Mouse (Mus musculus) kidney, embryonic 16.5 days (tissue): ENCODE data around the gene Il20ra. TPM values are rescaled to one million over a fixed set of nuclear protein-coding genes. Genes with fewer than 3 reads are reported as not detected.

ENCODE experiments used
- ATAC-seq: fragments of 200-750 bp; cut with Nextera tagmentation; 2 replicates; pipeline ENCODE4 v1.8.0; 2017; ENCODE audit warnings: moderate TSS enrichment; ENCODE audit not compliant: low FRiP score, low TSS enrichment
- H3K27ac ChIP-seq: fragments of 300-500 bp; sonication (generic); 2 replicates; pipeline ENCODE4 v1.5.1; 2014; ENCODE audit warnings: low read length
- H3K27me3 ChIP-seq: fragments of 300-500 bp; sonication (generic); 2 replicates; pipeline ENCODE4 v1.6.1; 2014; ENCODE audit warnings: low read length, control low read depth, mixed read lengths; ENCODE audit not compliant: insufficient read depth
- H3K36me3 ChIP-seq: fragments of 300-500 bp; sonication (generic); 2 replicates; pipeline ENCODE4 v1.6.1; 2014; ENCODE audit warnings: low read length, control low read depth, mixed read lengths; ENCODE audit not compliant: insufficient read depth
- H3K4me1 ChIP-seq: fragments of 300-500 bp; sonication (generic); 2 replicates; pipeline ENCODE4 v1.6.1; 2014; ENCODE audit warnings: low read length, control low read depth, mixed read lengths; ENCODE audit not compliant: insufficient read depth
- H3K4me2 ChIP-seq: fragments of 300-500 bp; sonication (generic); replicated peaks from 2 replicates; pipeline ENCODE4 v1.6.1; 2014; ENCODE audit warnings: low read depth, low read length
- H3K4me3 ChIP-seq: fragments of 300-500 bp; sonication (generic); 2 replicates; pipeline ENCODE4 v1.5.1; 2014; ENCODE audit warnings: mild to moderate bottlenecking, low read length
- H3K9ac ChIP-seq: fragments of 300-500 bp; sonication (generic); replicated peaks from 2 replicates; pipeline ENCODE4 v1.6.1; 2014; ENCODE audit warnings: low read length
- H3K9me3 ChIP-seq: fragments of 300-500 bp; sonication (generic); 2 replicates; pipeline ENCODE4 v1.6.1; 2016; ENCODE audit warnings: low read length, control low read depth
- WGBS: fragments of 180-500 bp; shearing (Covaris S2); extraction: QIAGEN DNeasy Blood & Tissue Kit; methylation state at CpG from one replicate; pipeline ENCODE4 v1.1.7; 2014; 5-methylcytosine and 5-hydroxymethylcytosine counted together
- polyA plus RNA-seq: library from polyadenylated mRNA; unstranded; fragments of >200 nt; fragmentation: Nextera tagmentation; extraction: Ambion mirVana; gene quantifications from 2 replicates; pipeline ENCODE4 v1.2.1, GENCODE M21; 2015

Gene Il20ra
- polyA plus RNA-seq, 1 experiment from 2014 or later: 0.07 TPM

DNA sequence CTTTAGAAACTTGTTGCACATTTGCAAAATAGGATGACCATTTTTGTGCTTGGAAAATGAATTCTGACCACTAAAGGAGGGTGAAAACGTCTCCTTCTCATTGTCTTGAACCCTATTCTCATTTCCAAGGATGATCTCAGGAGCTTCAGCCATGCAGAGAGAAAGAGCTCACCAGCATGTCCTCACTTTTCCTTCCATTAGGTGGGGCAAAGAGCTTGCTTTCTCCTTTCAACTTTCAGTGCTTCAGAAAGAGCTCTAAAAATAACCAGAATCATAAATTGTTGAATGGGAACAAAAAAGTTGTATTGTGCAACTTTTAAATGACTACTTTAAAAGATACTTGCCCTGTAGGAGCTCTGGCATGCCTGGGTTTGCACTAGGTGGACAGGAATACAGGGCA, 33.3 kb downstream of the Il20ra start:
- no peak for ATAC-seq
- H3K4me3 ChIP-seq: no peak overlapping the region
- H3K27ac ChIP-seq: no peak overlapping the region
- no peaks in the 10 kb centered on the region for H3K9me3 ChIP-seq
- H3K9ac ChIP-seq: no peak overlapping the region
- H3K36me3 ChIP-seq: no peaks in the 10 kb centered on the region
- H3K4me2 ChIP-seq: no peak overlapping the region
- H3K4me1 ChIP-seq: no peaks in the 10 kb centered on the region
- H3K27me3 ChIP-seq: no peaks in the 10 kb centered on the region
- 47% methylated on average over 1 of the region's 1 CpGs for WGBS

DNA sequence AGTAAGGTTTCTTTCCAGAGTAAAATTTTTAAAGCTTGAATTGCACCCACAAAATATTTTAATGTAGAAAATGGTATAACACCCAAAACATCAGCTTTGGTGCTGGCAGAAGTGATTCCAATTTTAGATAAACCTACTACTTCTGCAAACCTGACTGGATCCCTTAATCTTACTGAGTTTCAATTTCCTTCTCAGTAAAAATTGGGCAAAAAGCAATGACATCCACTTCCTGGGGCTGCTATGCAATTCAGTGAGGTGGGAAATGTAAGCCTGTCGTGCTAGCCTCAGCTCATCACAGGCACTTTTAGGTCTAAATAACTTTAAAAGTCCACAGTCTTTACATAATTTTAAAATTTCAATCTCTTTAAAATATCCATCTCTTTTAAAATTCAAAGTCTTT, 33.8 kb downstream of the Il20ra start:
- H3K4me1 ChIP-seq: no peaks in the 10 kb centered on the region
- H3K27ac ChIP-seq: no peak overlapping the region
- H3K4me2 ChIP-seq: no peak overlapping the region
- H3K9me3 ChIP-seq: no peaks in the 10 kb centered on the region
- 71% methylated on average over 1 of the region's 1 CpGs for WGBS
- H3K9ac ChIP-seq: no peak overlapping the region
- no peaks in the 10 kb centered on the region for H3K36me3 ChIP-seq
- H3K27me3 ChIP-seq: no peaks in the 10 kb centered on the region
- no peak overlapping the region for H3K4me3 ChIP-seq
- no peak for ATAC-seq

DNA sequence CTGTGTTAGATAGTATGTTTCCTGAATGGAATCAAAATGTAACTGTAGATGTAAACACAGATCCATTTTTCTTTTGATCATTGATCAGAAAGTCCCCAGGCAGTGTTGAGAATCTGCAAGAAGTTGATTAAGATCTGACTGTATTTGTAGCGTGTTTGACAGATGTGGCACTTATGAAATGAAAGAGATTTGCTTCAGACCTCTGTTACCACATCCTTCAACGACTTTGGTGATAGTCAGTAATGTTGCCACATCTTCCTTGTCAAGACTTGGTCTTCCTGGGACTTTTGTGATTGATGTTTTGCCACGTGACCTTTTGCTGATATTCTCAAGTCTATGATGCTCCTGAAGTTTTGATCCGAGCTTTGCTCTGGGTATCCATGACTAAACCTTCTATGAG, 35.3 kb downstream of the Il20ra start:
- WGBS: 74% methylated on average over 4 of the region's 4 CpGs
- Histone ChIP-seq H3K27me3 (no peaks in the 10 kb centered on the region), H3K4me3 (no peak overlapping the region), H3K27ac (no peak overlapping the region), H3K9ac (no peak overlapping the region), H3K36me3 (no peaks in the 10 kb centered on the region), H3K9me3 (no peaks in the 10 kb centered on the region), H3K4me2 (no peak overlapping the region), H3K4me1 (no peaks in the 10 kb centered on the region)
- no peak for ATAC-seq

DNA sequence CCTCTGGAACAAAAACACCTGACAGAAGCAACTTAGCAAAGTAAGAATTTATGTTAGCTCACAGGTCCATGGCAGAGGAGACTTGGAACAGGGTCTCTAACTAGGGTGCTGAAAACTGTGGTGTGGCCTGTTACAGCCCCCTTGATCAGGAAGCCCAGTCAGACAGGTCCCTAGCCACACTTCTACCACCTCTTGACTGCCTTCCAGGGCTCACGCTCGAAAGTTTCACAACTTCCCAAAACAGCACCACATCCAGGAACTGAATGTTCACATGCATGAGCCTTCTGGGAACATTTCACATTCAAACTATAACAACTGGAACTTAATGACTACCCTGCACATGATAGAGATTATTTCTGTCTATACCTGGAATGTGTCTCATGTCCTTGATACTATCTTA, 53.1 kb downstream of the Il20ra start:
- no peak for ATAC-seq
- H3K4me3 ChIP-seq: no peak overlapping the region
- no peaks in the 10 kb centered on the region for H3K9me3 ChIP-seq
- H3K27ac ChIP-seq: no peak overlapping the region
- no peak overlapping the region for H3K4me2 ChIP-seq
- H3K9ac ChIP-seq: no peak overlapping the region
- H3K4me1 ChIP-seq: no peaks in the 10 kb centered on the region
- WGBS: 79% methylated on average over 2 of the region's 2 CpGs
- no peaks in the 10 kb centered on the region for H3K36me3 ChIP-seq
- H3K27me3 ChIP-seq: no peaks in the 10 kb centered on the region

DNA sequence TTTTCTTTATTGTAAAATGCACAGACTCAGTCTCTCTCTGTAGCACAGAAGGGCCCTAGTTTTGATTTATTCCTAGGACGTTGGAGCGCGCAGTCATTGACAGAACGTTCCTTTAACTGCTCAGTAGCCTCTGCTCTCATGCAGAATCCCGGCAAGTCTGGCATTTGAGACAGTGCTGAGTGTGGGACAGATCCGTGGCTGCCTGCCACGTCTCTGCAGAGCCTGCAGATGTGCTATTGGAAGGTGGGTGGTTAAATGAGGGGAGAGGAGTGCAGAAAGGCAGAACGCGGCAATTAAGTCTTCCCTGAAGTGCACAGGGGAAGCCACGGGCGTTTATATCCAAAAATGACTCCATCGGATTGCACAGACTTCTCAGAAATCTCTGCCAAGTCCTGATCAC, 66.7 kb downstream of the Il20ra start:
- whole genome bisulfite sequencing: 72% methylated on average over 12 of the region's 12 CpGs
- H3K27me3 ChIP-seq: no peaks in the 10 kb centered on the region
- ATAC-seq: no peak

DNA sequence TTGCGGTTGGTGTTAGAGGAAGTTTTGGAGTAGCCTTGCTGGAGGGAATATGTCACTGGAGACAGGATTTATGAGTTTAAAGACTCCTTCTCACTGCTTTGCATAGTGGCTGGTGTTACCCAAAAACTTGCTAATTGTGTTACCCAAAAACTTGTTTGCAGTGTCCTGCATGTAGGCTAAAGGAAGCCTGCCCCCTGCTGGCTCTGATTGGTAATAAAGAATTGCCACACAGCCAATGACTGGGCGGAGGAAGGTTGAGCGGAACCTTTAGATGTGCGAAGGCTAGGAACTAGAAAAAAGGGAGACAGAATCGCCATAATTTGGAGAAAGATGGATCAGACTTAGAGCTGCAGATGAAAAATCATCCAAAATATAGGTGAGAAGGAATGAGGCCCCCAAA, 69.0 kb downstream of the Il20ra start:
- H3K9ac ChIP-seq: no peak overlapping the region
- no peak overlapping the region for H3K4me2 ChIP-seq
- H3K27ac ChIP-seq: no peak overlapping the region
- H3K4me3 ChIP-seq: no peak overlapping the region
- H3K4me1 ChIP-seq: no peaks in the 10 kb centered on the region
- no peaks in the 10 kb centered on the region for H3K9me3 ChIP-seq
- ATAC-seq: no peak
- H3K27me3 ChIP-seq: no peaks in the 10 kb centered on the region
- no peaks in the 10 kb centered on the region for H3K36me3 ChIP-seq
- WGBS: 84% methylated on average over 5 of the region's 5 CpGs

More for the DNA sequence above, 66.7 kb downstream of the Il20ra start:
- no peak overlapping the region for H3K9ac ChIP-seq
- H3K36me3 ChIP-seq: no peaks in the 10 kb centered on the region
- no peak overlapping the region for H3K27ac ChIP-seq
- no peaks in the 10 kb centered on the region for H3K9me3 ChIP-seq
- no peaks in the 10 kb centered on the region for H3K4me1 ChIP-seq
- H3K4me3 ChIP-seq: no peak overlapping the region
- no peak overlapping the region for H3K4me2 ChIP-seq

DNA sequence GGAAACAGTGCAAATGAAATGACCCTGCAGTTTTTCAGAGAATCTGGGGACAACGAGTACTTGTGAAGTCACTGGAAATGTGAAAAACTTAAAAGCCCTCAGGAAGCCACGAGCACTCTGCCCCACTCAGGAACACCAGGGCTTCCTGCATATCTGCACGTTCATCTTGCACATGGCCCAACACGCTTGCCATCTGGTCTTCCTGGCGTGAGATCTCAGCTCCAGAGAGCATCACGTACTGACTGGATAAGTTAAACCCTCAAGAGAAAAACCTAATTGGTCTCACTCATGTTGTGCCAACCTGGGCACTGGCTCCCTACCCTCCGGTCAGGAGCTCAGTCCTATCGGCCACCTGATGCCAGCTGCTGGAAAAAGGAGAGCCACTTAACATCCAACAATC, 82.6 kb downstream of the Il20ra start:
- Histone ChIP-seq H3K4me3 (no peak overlapping the region), H3K36me3 (no peaks in the 10 kb centered on the region), H3K27ac (no peak overlapping the region), H3K9ac (no peak overlapping the region), H3K27me3 (no peaks in the 10 kb centered on the region), H3K4me1 (no peaks in the 10 kb centered on the region), H3K9me3 (no peaks in the 10 kb centered on the region), H3K4me2 (no peak overlapping the region)
- WGBS: 81% methylated on average over 8 of the region's 8 CpGs
- no peak for ATAC-seq

DNA sequence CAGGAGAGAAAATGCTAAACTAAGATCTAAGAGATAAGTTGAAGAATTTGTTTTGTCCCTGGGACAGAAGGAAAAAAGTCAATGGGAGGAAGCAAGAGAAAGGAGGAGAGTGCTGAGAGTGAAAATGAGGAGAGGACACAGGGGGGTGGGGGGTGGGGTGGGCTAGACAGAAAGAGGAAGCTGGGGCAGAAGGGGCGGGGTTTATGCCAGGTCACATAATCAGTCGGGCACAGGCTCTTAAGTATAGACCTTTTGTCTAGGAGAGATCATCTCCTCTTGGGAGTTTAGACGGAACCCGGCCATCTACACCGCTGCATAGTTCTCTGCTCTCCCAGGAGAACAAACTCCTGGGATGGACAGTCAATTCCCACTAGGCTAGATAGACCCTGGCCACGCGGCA, 90.6 kb downstream of the Il20ra start:
- WGBS: 85% methylated on average over 7 of the region's 7 CpGs
- Histone ChIP-seq H3K4me2 (no peak overlapping the region), H3K9ac (no peak overlapping the region)

DNA sequence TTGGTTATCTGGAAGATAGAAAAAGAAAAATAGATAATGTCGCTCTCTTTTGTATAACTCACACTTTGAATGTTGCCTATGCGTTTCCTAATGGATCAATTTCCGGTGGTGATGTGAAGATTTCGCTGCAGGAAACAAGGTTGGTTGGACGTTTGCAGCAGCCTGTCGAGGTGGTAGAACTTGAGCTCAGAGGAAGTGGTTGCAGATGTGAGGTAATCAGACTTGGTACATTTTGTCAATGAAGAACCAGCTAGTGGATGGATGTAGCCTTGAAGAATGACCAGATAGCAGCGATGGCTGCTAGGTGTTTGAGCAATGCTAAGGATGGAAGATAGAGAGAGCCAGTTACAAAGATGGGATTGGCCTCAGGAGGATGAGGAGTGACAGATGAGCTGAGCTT, 92.4 kb downstream of the Il20ra start:
- Histone ChIP-seq H3K9ac (no peak overlapping the region), H3K27me3 (no peaks in the 10 kb centered on the region)
- WGBS: 79% methylated on average over 7 of the region's 7 CpGs

More for the DNA sequence above, 90.6 kb downstream of the Il20ra start:
- ATAC-seq: no peak
- H3K4me3 ChIP-seq: no peak overlapping the region
- no peaks in the 10 kb centered on the region for H3K36me3 ChIP-seq
- no peaks in the 10 kb centered on the region for H3K9me3 ChIP-seq
- H3K27me3 ChIP-seq: no peaks in the 10 kb centered on the region
- no peaks in the 10 kb centered on the region for H3K4me1 ChIP-seq
- H3K27ac ChIP-seq: no peak overlapping the region

More for the DNA sequence above, 92.4 kb downstream of the Il20ra start:
- no peak for ATAC-seq
- H3K4me3 ChIP-seq: no peak overlapping the region
- H3K9me3 ChIP-seq: no peaks in the 10 kb centered on the region
- H3K4me1 ChIP-seq: no peaks in the 10 kb centered on the region
- no peak overlapping the region for H3K27ac ChIP-seq
- H3K36me3 ChIP-seq: no peaks in the 10 kb centered on the region
- H3K4me2 ChIP-seq: no peak overlapping the region
